In the genomic region with DNA sequence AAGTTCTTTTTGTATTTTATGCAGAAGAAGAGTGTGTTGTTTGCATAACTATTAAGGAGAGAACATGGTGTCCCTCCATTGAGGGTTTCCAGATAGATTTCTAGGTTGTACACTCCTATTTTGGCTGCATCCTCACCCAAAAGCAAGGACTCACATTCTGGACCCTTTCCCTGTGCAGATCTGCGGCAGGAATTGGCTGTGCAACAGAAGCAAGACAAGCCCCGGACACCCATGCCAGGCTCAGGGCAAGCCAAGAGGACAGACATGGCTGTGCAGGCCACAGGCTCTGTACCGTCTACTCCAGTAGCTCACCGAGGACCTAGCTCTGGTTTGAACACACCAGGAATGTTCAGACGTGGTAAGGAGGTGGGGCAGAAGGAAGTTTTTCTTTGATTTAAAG, we compare ENCODE assay signal across 25 mouse cellular contexts. TPM values are rescaled to one million over a fixed set of nuclear protein-coding genes. Genes with fewer than 3 reads are reported as not detected.
DNase-seq lines count a peak whose midpoint lies in the region; TF ChIP-seq lines count a peak whose summit lies in the region.
"Had no signal": no experiment of that assay in that cellular context is flagged by ENCODE, and none has a peak within 500 bp of the region (broad histone marks: within the 10 kb centered on the region; RNA-seq: fewer than 3 reads in every experiment).

No protein-coding gene starts in this region.

- H3K27me3 ChIP-seq in testis, adult 2 months (ENCODE audit: control insufficient read depth, insufficient read depth, low read length): no peaks in the 10 kb centered on the region
- H3K27me3 ChIP-seq: embryonic facial prominence, embryonic 13.5 days; forebrain, embryonic 12.5 days; forebrain, embryonic 15.5 days; heart, embryonic 13.5 days had no signal

- intact Hi-C loops in left cerebral cortex, postnatal 14 days (cut with DNase I): no loop called here

- TF ChIP-seq CTCF in layer of hippocampus, adult 2 months (conservative IDR thresholded peaks at IDR 0.05): no peak
- TF ChIP-seq CTCF in testis, adult 2 months (IDR thresholded peaks at IDR 0.05; ENCODE audit: control insufficient read depth, insufficient read depth, insufficient replicate concordance, low read depth, low read length): no peak

- no peaks in the 10 kb centered on the region for H3K4me1 ChIP-seq in testis, adult 2 months (ENCODE audit: control insufficient read depth, insufficient read depth, low read length)
- H3K4me1 ChIP-seq: embryonic facial prominence, embryonic 10.5 days; embryonic facial prominence, embryonic 13.5 days; forebrain, embryonic 12.5 days; forebrain, embryonic 15.5 days; heart, embryonic 10.5 days had no signal

- TF ChIP-seq POLR2A in testis, adult 2 months (IDR thresholded peaks at IDR 0.05; ENCODE audit: control insufficient read depth, low read depth, low read length): no peak

- no peak for DNase-seq in layer of hippocampus, adult 2 months (ENCODE audit: low spot score in 2 of 2)
- DNase-seq in layer of hippocampus, postnatal 25 days (ENCODE audit: extremely low spot score in 1 of 2, low spot score in 1 of 2): no peak
- DNase-seq in left cerebral cortex, postnatal 14 days (ENCODE audit: low spot score in 2 of 2): peak; percentile 19 to 32
- DNase-seq in left cerebral cortex, adult 11 months (ENCODE audit: low spot score): no peak
- no peak for DNase-seq in testis, postnatal 10 days (ENCODE audit: low spot score)
- DNase-seq: adrenal gland, adult 8-10 months; adrenal gland, postnatal 25 days; cerebellum, adult 11-12 months; cerebellum, adult 8-10 months; cerebellum, postnatal 36 days; embryo, embryonic 11 days; gastrocnemius, postnatal 10 days; gastrocnemius, postnatal 36 days; heart, adult 2 months; heart, postnatal 14 days; heart, postnatal 4 days had no signal

- no peak overlapping the region for H3K4me3 ChIP-seq in layer of hippocampus, adult 2 months
- no peak overlapping the region for H3K4me3 ChIP-seq in testis, adult 2 months (ENCODE audit: control insufficient read depth, low read depth, low read length)
- H3K4me3 ChIP-seq: embryonic facial prominence, embryonic 10.5 days; embryonic facial prominence, embryonic 13.5 days; erythroblast, embryonic 14.5 days; forebrain, embryonic 12.5 days; forebrain, embryonic 15.5 days; heart, adult 2 months; heart, embryonic 10.5 days; heart, embryonic 13.5 days had no signal

- H3K27ac ChIP-seq in layer of hippocampus, adult 2 months: peak overlapping the region; percentile 78; the same call in 1 of the 2 replicates
- peak overlapping the region; percentile 64 for H3K27ac ChIP-seq in testis, adult 2 months (ENCODE audit: control insufficient read depth, insufficient read depth, low read depth, low read length)
- H3K27ac ChIP-seq: embryonic facial prominence, embryonic 10.5 days; embryonic facial prominence, embryonic 13.5 days; forebrain, embryonic 12.5 days; forebrain, embryonic 15.5 days; heart, adult 2 months; heart, embryonic 10.5 days; heart, embryonic 13.5 days; hindbrain, embryonic 14.5 days had no signal

- no peaks in the 10 kb centered on the region for H3K36me3 ChIP-seq in testis, adult 2 months (ENCODE audit: control insufficient read depth, insufficient read depth, low read length)

RNA-seq across cellular contexts. Expression of gene Marf1, which starts 22.4 kb away (rescaled TPM):
- total RNA-seq in layer of hippocampus, adult 2 months (2021): 100 to 1,000 TPM; 134 to 138 TPM
- 100 to 1,000 TPM; 112 to 117 TPM for total RNA-seq in layer of hippocampus, postnatal 25 days (2021)
- 10 to 100 TPM; 59.3 to 64.8 TPM for total RNA-seq in left cerebral cortex, postnatal 14 days (2021)
- polyA plus RNA-seq in testis, adult 2 months (2012; rRNA removed): 9.4 and 10.5 TPM in 2 replicates

RNA-seq across cellular contexts. Expression of gene Nde1, which starts 22.4 kb away (rescaled TPM):
- total RNA-seq in layer of hippocampus, adult 2 months (2021): 10 to 100 TPM; 30.9 to 32.6 TPM
- 10 to 100 TPM; 28.4 to 30.9 TPM for total RNA-seq in layer of hippocampus, postnatal 25 days (2021)
- 10 to 100 TPM; 16.8 to 17.7 TPM for total RNA-seq in left cerebral cortex, postnatal 14 days (2021)
- polyA plus RNA-seq in testis, adult 2 months (2012; rRNA removed): 11.9 and 12.9 TPM in 2 replicates

Comparison
In these comparisons a context has a peak if more than half of its experiments do, and no peak if none do; other contexts are left out.
1. DNase-seq: peak in left cerebral cortex, postnatal 14 days (2 of 2); none in layer of hippocampus, adult 2 months (0 of 2), layer of hippocampus, postnatal 25 days (0 of 2), left cerebral cortex, adult 11 months (single experiment) and testis, postnatal 10 days (single experiment).